Comparison of ENCODE assay signal across 9 mouse cellular contexts in genomic region chr16:96044096-96044495, GRCm38 (mm10). TPM values are rescaled to one million over a fixed set of nuclear protein-coding genes. Genes with fewer than 3 reads are reported as not detected.
DNase-seq lines count a peak whose midpoint lies in the region; ATAC-seq and TF ChIP-seq lines count a peak whose summit lies in the region.
"Had no signal": no experiment of that assay in that cellular context is flagged by ENCODE, and none has a peak within 500 bp of the region (broad histone marks: within the 10 kb centered on the region; RNA-seq: fewer than 3 reads in every experiment).

No protein-coding gene starts in this region.

- ATAC-seq in heart, embryonic 11.5 days (replicated peaks; ENCODE audit: insufficient number of reproducible peaks, low FRiP score, low TSS enrichment), result no peak

- H3K4me2 ChIP-seq in heart, embryonic 11.5 days, result no peak overlapping the region
- H3K4me2 ChIP-seq: limb, embryonic 12.5 days had no signal

- H3K27ac ChIP-seq in heart, embryonic 11.5 days (ENCODE audit: low read depth, low read length), result no peak overlapping the region
- no peak overlapping the region for H3K27ac ChIP-seq in liver, adult 2 months (replicated peaks; ENCODE audit: insufficient read depth, low read depth, low read length)
- H3K27ac ChIP-seq in thymus, adult 2 months (ENCODE audit: control insufficient read depth, insufficient read depth, low read length), result no peak overlapping the region
- no peak overlapping the region for H3K27ac ChIP-seq in forebrain, embryonic 10.5 days
- H3K27ac ChIP-seq: limb, embryonic 12.5 days had no signal

- DNase-seq in heart, adult 8-10 months (ENCODE audit: low spot score), result peak; percentile 41
- DNase-seq in A20 (ENCODE audit: low read depth, low spot score), result peak; percentile 49
- peak; percentile 62 for DNase-seq in adrenal gland, adult 2 months
- peak; percentile 44 for DNase-seq in embryo, embryonic 9.5 days (ENCODE audit: extremely low spot score)
- DNase-seq in liver, adult 2 months (ENCODE audit: extremely low read depth, low read depth, low spot score), result peak; percentile 59
- peak; percentile 45 for DNase-seq in thymus, adult 2 months
- DNase-seq in forebrain, embryonic 10.5 days (ENCODE audit: extremely low spot score, low spot score), result no peak

- no peaks in the 10 kb centered on the region for H3K4me1 ChIP-seq in heart, embryonic 11.5 days (ENCODE audit: control insufficient read depth, insufficient read depth, low read length)
- H3K4me1 ChIP-seq in liver, adult 2 months (ENCODE audit: control insufficient read depth, insufficient read depth, low read length), result no peaks in the 10 kb centered on the region
- H3K4me1 ChIP-seq in thymus, adult 2 months (replicated peaks; ENCODE audit: control insufficient read depth, insufficient read depth, low read length), result no peaks in the 10 kb centered on the region
- H3K4me1 ChIP-seq in forebrain, embryonic 10.5 days, result no peaks in the 10 kb centered on the region
- H3K4me1 ChIP-seq: limb, embryonic 12.5 days had no signal

- H3K27me3 ChIP-seq in heart, embryonic 11.5 days (ENCODE audit: control insufficient read depth, insufficient read depth, low read length), result no peaks in the 10 kb centered on the region
- H3K27me3 ChIP-seq in liver, adult 2 months (ENCODE audit: control insufficient read depth, insufficient read depth, low read length), result no peaks in the 10 kb centered on the region
- H3K27me3 ChIP-seq in thymus, adult 2 months (ENCODE audit: control insufficient read depth, insufficient read depth, low read length), result no peaks in the 10 kb centered on the region
- no peaks in the 10 kb centered on the region for H3K27me3 ChIP-seq in forebrain, embryonic 10.5 days (ENCODE audit: poor library complexity, severe bottlenecking)
- H3K27me3 ChIP-seq: limb, embryonic 12.5 days had no signal

- no peak overlapping the region for H3K4me3 ChIP-seq in heart, embryonic 11.5 days (ENCODE audit: low read depth, low read length)
- H3K4me3 ChIP-seq in liver, adult 2 months (ENCODE audit: insufficient read depth, low read depth, low read length), result no peak overlapping the region
- H3K4me3 ChIP-seq in thymus, adult 2 months (ENCODE audit: control insufficient read depth, insufficient read depth, low read length), result no peak overlapping the region
- no peak overlapping the region for H3K4me3 ChIP-seq in forebrain, embryonic 10.5 days
- H3K4me3 ChIP-seq: limb, embryonic 12.5 days had no signal

- no peaks in the 10 kb centered on the region; the same call in 1 of the 2 replicates for H3K79me2 ChIP-seq in liver, adult 2 months (ENCODE audit: control insufficient read depth, insufficient read depth, low read length)

- H3K9ac ChIP-seq in heart, embryonic 11.5 days (ENCODE audit: low read depth, low read length), result no peak overlapping the region
- no peak overlapping the region for H3K9ac ChIP-seq in liver, adult 2 months (ENCODE audit: low read depth, low read length)
- H3K9ac ChIP-seq: limb, embryonic 12.5 days had no signal

- H3K9me3 ChIP-seq in heart, embryonic 11.5 days (replicated peaks; ENCODE audit: control insufficient read depth, low read length), result no peaks in the 10 kb centered on the region
- H3K9me3 ChIP-seq in forebrain, embryonic 10.5 days, result no peaks in the 10 kb centered on the region
- H3K9me3 ChIP-seq: limb, embryonic 12.5 days had no signal

- peaks cover 34% of the 10 kb centered on the region for H3K36me3 ChIP-seq in heart, embryonic 11.5 days (ENCODE audit: control insufficient read depth, insufficient read depth, low read length)
- peaks cover 58% of the 10 kb centered on the region for H3K36me3 ChIP-seq in liver, adult 2 months (ENCODE audit: control insufficient read depth, insufficient read depth, low read length)
- peaks cover 83% of the 10 kb centered on the region for H3K36me3 ChIP-seq in thymus, adult 2 months (ENCODE audit: control insufficient read depth, insufficient read depth, low read length)
- peaks cover 100% of the 10 kb centered on the region for H3K36me3 ChIP-seq in forebrain, embryonic 10.5 days (replicated peaks)

- no peak for TF ChIP-seq POLR2A in liver, adult 2 months (IDR thresholded peaks at IDR 0.05; ENCODE audit: extremely low read depth, insufficient read depth, low read length)
- no peak for TF ChIP-seq POLR2A in thymus, adult 2 months (IDR thresholded peaks at IDR 0.05; ENCODE audit: control insufficient read depth, extremely low read depth, insufficient read depth, low read length, poor library complexity)

- WGBS in heart, embryonic 11.5 days (ENCODE audit: insufficient replicate concordance), result 62% methylated on average over 5 of the region's 5 CpGs
- 74% methylated on average over 5 of the region's 5 CpGs for WGBS in liver, adult 2 months
- WGBS in thymus, adult 2 months, result 85% methylated on average over 5 of the region's 5 CpGs
- WGBS in forebrain, embryonic 10.5 days, result 66% methylated on average over 5 of the region's 5 CpGs

- peak; percentile 28 for TF ChIP-seq CTCF in liver, adult 2 months (IDR thresholded peaks at IDR 0.05; ENCODE audit: low read depth, low read length)
- TF ChIP-seq CTCF in thymus, adult 2 months (IDR thresholded peaks at IDR 0.05; ENCODE audit: borderline replicate concordance, control insufficient read depth, extremely low read depth, insufficient read depth, low read length, poor library complexity), result no peak

RNA-seq across cellular contexts. Expression of gene Brwd1, which starts 38.2 kb away (rescaled TPM):
- 10 to 100 TPM; 78.6 to 92.3 (median 84.7) TPM for total RNA-seq in heart, adult 8-10 months (2022)
- 93.8 and 97.7 TPM in 2 replicates for polyA plus RNA-seq in heart, embryonic 11.5 days (2014; fragmentation: Nextera tagmentation; extraction: Ambion mirVana)
- 10 to 100 TPM; 62.3 to 73.5 TPM for total RNA-seq in adrenal gland, adult 2 months (2021)
- 16.8 and 29.0 TPM in 2 replicates for polyA plus RNA-seq in adrenal gland, adult 2 months (2012; rRNA removed)
- total RNA-seq in liver, adult 2 months (2014; rRNA removed), result 56.3 and 59.8 TPM in 2 replicates
- 9.9 and 12.3 TPM in 2 replicates for polyA plus RNA-seq in liver, adult 2 months (2012; rRNA removed)
- polyA plus RNA-seq in thymus, adult 2 months (2012; rRNA removed), result 48.5 and 62.1 TPM in 2 replicates
- polyA plus RNA-seq in forebrain, embryonic 10.5 days (2016; fragmentation: Nextera tagmentation; extraction: Ambion mirVana), result 138 and 143 TPM in 2 replicates

RNA-seq across cellular contexts. Expression of gene Psmg1, which starts 53.3 kb away (rescaled TPM):
- total RNA-seq in heart, adult 8-10 months (2022), result 10 to 100 TPM; 23.4 to 27.1 (median 25.1) TPM
- 76.5 and 83.1 TPM in 2 replicates for polyA plus RNA-seq in heart, embryonic 11.5 days (2014; fragmentation: Nextera tagmentation; extraction: Ambion mirVana)
- total RNA-seq in adrenal gland, adult 2 months (2021), result 10 to 100 TPM; 32.1 to 33.2 TPM
- polyA plus RNA-seq in adrenal gland, adult 2 months (2012; rRNA removed), result 6.8 and 8.6 TPM in 2 replicates
- total RNA-seq in liver, adult 2 months (2014; rRNA removed), result 39.2 and 42.5 TPM in 2 replicates
- 21.4 and 23.8 TPM in 2 replicates for polyA plus RNA-seq in liver, adult 2 months (2012; rRNA removed)
- polyA plus RNA-seq in thymus, adult 2 months (2012; rRNA removed), result 31.1 and 35.9 TPM in 2 replicates
- polyA plus RNA-seq in forebrain, embryonic 10.5 days (2016; fragmentation: Nextera tagmentation; extraction: Ambion mirVana), result 106 and 116 TPM in 2 replicates
